Mouse (Mus musculus) midbrain, embryonic 11.5 days (tissue): ENCODE measurements around the gene Adam19. TPM values are rescaled to one million over a fixed set of nuclear protein-coding genes. Genes with fewer than 3 reads are reported as not detected.

Experiments used
- ATAC-seq: fragments of 200-750 bp; cut with Nextera tagmentation; 2 replicates; pipeline ENCODE4 v1.8.0; 2017; ENCODE audit warnings: moderate TSS enrichment, moderate library complexity; ENCODE audit not compliant: low FRiP score
- DNase-seq: peaks from one replicate; pipeline ENCODE4 v3.0.0; 2015; ENCODE audit warnings: low spot score; ENCODE audit errors: missing footprints
- H3K27ac ChIP-seq: fragments of 300-500 bp; sonication (generic); 2 replicates; pipeline ENCODE4 v1.5.1; 2014; ENCODE audit warnings: low read depth, low read length
- H3K27me3 ChIP-seq: fragments of 300-500 bp; sonication (generic); 2 replicates; pipeline ENCODE4 v1.6.1; 2014; ENCODE audit warnings: mild to moderate bottlenecking, low read length, moderate library complexity, mixed read lengths; ENCODE audit not compliant: control insufficient read depth, insufficient read depth
- H3K36me3 ChIP-seq: fragments of 300-500 bp; sonication (generic); 2 replicates; pipeline ENCODE4 v1.6.1; 2014; ENCODE audit warnings: mild to moderate bottlenecking, low read length, moderate library complexity, mixed read lengths; ENCODE audit not compliant: control insufficient read depth, insufficient read depth
- H3K4me1 ChIP-seq: fragments of 300-500 bp; sonication (generic); 2 replicates; pipeline ENCODE4 v1.6.1; 2014; ENCODE audit warnings: low read length; ENCODE audit not compliant: control insufficient read depth, insufficient read depth
- H3K4me2 ChIP-seq: fragments of 300-500 bp; sonication (generic); 2 replicates; pipeline ENCODE4 v1.6.1; 2014; ENCODE audit warnings: mild to moderate bottlenecking, moderate library complexity
- H3K4me3 ChIP-seq: fragments of 300-500 bp; sonication (generic); 2 replicates; pipeline ENCODE4 v1.5.1; 2014; ENCODE audit warnings: low read depth, low read length
- H3K9ac ChIP-seq: fragments of 300-500 bp; sonication (generic); 2 replicates; pipeline ENCODE4 v1.6.1; 2014; ENCODE audit warnings: low read length
- H3K9me3 ChIP-seq: fragments of 300-500 bp; sonication (generic); 2 replicates; pipeline ENCODE4 v1.6.1; 2016; ENCODE audit warnings: low read length; ENCODE audit not compliant: control insufficient read depth
- WGBS: fragments of 180-500 bp; shearing (Covaris S2); extraction: QIAGEN DNeasy Blood & Tissue Kit; methylation state at CpG from one replicate; pipeline ENCODE4 v1.1.7; 2014; 5-methylcytosine and 5-hydroxymethylcytosine counted together
- polyA plus RNA-seq: library from polyadenylated mRNA; unstranded; fragments of >200 nt; fragmentation: Nextera tagmentation; extraction: Ambion mirVana; gene quantifications from 2 replicates; pipeline ENCODE4 v1.2.1, GENCODE M21; 2014

Gene Adam19
- polyA plus RNA-seq, 1 experiment from 2014 or later = 6.1 TPM

- no peak overlapping the region for H3K4me3 ChIP-seq
- no peak overlapping the region for H3K27ac ChIP-seq
- H3K9me3 ChIP-seq = no peaks in the 10 kb centered on the region
- no peak overlapping the region for H3K9ac ChIP-seq
- 76% methylated on average over 5 of the region's 5 CpGs for WGBS
- DNase-seq (peak; percentile 45), ATAC-seq (no peak)
- H3K4me2 ChIP-seq = no peak overlapping the region
- H3K27me3 ChIP-seq = peaks cover 2% of the 10 kb centered on the region; the same call in 1 of the 2 replicates
- peaks cover 9% of the 10 kb centered on the region for H3K4me1 ChIP-seq
- H3K36me3 ChIP-seq = no peaks in the 10 kb centered on the region
Observed at GRCm38 (mm10) chr11:46060651-46061020, 4.8 kb downstream of the Adam19 start.

DNA sequence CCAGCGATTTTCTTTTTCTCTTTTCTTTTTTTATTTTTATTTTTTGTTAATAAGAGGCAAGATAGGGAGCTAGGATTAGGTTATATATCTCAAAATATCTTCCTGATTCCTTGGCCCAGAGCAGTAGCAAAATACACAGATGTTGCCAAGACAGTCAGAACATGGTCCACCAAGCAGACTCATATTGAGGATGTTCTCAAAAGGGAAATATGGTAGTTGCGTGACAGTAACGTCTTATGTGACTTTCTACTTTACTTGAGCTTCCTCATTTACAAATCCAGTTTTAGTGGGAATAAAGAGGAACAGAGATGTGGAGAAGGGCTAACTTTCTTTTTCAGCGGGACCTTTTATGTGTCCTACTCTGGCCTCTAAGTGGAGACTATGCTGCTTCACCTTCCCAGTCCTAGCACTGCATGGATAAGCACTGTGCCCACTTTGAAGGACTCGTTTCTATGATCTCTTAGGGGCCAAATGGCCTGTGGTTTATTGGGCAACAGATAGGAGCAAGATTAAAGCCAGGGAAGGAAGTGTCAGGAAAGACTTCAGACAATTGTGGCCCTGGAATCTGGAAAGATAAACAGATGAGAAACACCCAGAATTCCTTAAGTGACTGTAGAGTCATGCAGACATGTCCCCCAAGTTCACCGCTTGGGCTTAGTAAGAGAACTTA lies 6.1 kb downstream of the Adam19 start:
- Histone ChIP-seq H3K27me3 (peaks cover under 1% of the 10 kb centered on the region; the same call in 1 of the 2 replicates), H3K27ac (no peak overlapping the region), H3K9ac (no peak overlapping the region), H3K4me2 (no peak overlapping the region), H3K4me1 (peaks cover 9% of the 10 kb centered on the region; the same call in 1 of the 2 replicates), H3K36me3 (no peaks in the 10 kb centered on the region), H3K9me3 (no peaks in the 10 kb centered on the region), H3K4me3 (no peak overlapping the region)
- DNase-seq (peak; percentile 73), ATAC-seq (no peak)
- 79% methylated on average over 6 of the region's 6 CpGs for WGBS

DNA sequence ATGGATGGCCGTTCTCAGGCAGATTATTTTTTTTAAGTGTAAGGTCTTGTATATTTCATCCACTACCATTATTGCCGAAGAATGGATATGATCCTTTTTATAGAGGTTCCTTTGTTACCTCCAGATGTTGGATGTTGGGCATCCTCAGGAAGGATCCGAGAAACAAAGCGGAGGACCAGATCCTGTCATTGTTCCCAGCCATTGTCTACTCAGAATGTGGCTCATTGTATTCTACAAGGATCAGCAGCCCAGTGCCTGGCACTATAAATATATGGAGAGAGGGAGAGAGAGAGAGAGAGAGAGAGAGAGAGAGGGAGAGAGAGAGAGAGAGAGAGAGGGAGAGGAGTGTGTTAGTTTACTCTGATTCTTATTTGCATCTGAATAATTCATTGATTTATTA lies 6.8 kb downstream of the Adam19 start:
- Histone ChIP-seq H3K9me3 (no peaks in the 10 kb centered on the region), H3K4me3 (no peak overlapping the region), H3K4me1 (peaks cover 5% of the 10 kb centered on the region; the same call in 1 of the 2 replicates), H3K4me2 (no peak overlapping the region), H3K36me3 (no peaks in the 10 kb centered on the region), H3K27me3 (no peaks in the 10 kb centered on the region), H3K27ac (no peak overlapping the region), H3K9ac (no peak overlapping the region)
- no peak for ATAC-seq
- DNase-seq = no peak
- WGBS = 54% methylated on average over 4 of the region's 4 CpGs

- Histone ChIP-seq H3K27ac (no peak overlapping the region), H3K4me3 (no peak overlapping the region), H3K9me3 (no peaks in the 10 kb centered on the region), H3K36me3 (no peaks in the 10 kb centered on the region), H3K4me1 (peaks cover 5% of the 10 kb centered on the region; the same call in 1 of the 2 replicates), H3K4me2 (no peak overlapping the region), H3K27me3 (no peaks in the 10 kb centered on the region), H3K9ac (no peak overlapping the region)
- DNase-seq = peak; percentile 62
- WGBS = 67% methylated on average over 9 of the region's 9 CpGs
- no peak for ATAC-seq
Observed at GRCm38 (mm10) chr11:46062993-46063731, 7.4 kb downstream of the Adam19 start.

GRCm38 (mm10) chr11:46064767-46065166 lies 9.0 kb downstream of the Adam19 start:
- Histone ChIP-seq H3K36me3 (no peaks in the 10 kb centered on the region), H3K4me1 (peaks cover 9% of the 10 kb centered on the region), H3K27me3 (no peaks in the 10 kb centered on the region), H3K4me2 (no peak overlapping the region), H3K9ac (no peak overlapping the region), H3K27ac (peak overlapping the region; percentile 5; the same call in 1 of the 2 replicates), H3K9me3 (no peaks in the 10 kb centered on the region), H3K4me3 (no peak overlapping the region)
- DNase-seq = peak; percentile 51
- WGBS = 68% methylated on average over 8 of the region's 8 CpGs
- no peak for ATAC-seq

DNA sequence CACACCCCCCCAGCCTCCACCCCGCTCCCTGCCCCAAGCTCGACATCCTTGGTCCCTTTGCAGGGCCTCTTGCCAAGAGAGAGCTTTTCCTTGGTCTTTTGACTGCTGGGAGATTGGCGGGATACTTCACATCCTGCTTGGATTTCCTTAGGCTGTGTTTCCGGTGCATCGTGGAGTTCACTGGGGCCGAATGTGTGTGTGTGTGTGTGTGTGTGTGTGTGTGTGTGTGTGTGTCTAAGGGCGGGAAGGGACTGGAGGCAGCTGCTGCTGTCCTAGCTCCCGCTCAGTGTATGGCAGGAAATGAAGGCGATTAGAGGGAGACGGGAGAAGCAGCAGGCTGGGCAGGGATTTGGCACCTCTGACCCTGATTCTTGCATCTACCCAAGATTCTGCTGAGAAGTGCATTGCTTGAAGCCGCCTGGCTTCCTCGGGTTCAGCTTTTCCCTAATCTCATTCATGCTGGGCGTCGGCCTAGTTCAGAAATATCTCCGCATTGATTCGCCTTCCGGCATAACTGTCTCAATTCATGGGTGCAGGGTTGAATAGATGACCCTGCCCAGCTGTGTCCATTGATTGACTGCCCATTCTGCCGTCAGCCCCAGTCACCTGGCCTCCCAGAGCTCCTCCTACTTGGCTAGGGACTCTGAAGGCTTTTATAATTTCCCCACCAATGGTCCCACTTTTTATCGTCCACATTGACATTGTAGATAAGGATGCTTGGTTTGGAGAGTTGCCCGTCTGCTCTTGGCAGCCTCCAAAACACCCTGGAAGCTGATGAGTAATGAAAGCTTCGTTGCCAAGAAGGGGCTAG lies 9.6 kb downstream of the Adam19 start:
- no peak overlapping the region for H3K4me3 ChIP-seq
- ATAC-seq (peak; percentile 63), DNase-seq (peak; percentile 83)
- H3K27me3 ChIP-seq = no peaks in the 10 kb centered on the region
- WGBS = 62% methylated on average over 21 of the region's 21 CpGs
- no peaks in the 10 kb centered on the region for H3K9me3 ChIP-seq
- H3K4me1 ChIP-seq = peaks cover 13% of the 10 kb centered on the region
- H3K36me3 ChIP-seq = no peaks in the 10 kb centered on the region
- H3K4me2 ChIP-seq = no peak overlapping the region
- H3K27ac ChIP-seq = peak overlapping the region; percentile 5; the same call in 1 of the 2 replicates
- H3K9ac ChIP-seq = no peak overlapping the region

DNA sequence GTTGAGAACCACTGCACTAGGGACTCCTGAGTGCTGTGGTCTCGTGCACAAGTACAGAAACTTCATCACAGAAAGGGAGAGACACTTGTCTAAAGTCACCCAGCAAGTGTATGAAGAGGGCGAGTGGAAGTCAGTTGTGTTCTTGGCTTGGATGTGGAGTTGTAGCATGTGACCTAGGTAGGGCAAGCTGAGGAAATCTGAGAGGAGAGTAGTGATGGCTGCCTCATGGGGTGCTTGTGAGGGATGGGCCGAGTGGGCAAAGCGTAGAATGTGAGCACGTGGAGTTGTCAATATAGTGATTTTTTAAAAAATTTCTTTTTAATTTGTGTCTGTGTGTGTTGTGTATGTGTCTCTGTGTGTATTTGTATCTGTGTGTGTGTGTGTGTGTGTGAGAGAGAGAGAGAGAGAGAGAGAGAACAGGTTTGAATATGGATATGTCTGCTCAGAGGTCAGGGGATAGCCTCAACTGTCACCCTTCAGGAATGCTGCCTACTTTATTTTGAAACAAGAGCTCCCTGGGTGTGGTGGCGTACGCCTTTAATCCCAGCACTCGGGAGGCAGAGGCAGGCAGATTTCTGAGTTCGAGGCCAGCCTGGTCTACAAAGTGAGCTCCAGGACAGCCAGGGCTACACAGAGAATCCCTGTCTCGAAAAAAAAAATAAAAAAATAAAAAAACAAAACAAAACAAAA lies 11.7 kb downstream of the Adam19 start:
- no peak overlapping the region for H3K27ac ChIP-seq
- peak; percentile 23 for DNase-seq
- H3K9ac ChIP-seq = no peak overlapping the region
- no peak for ATAC-seq
- H3K4me1 ChIP-seq = peaks cover 13% of the 10 kb centered on the region
- H3K36me3 ChIP-seq = no peaks in the 10 kb centered on the region
- H3K27me3 ChIP-seq = no peaks in the 10 kb centered on the region
- H3K4me2 ChIP-seq = no peak overlapping the region
- WGBS = 86% methylated on average over 10 of the region's 10 CpGs
- H3K4me3 ChIP-seq = no peak overlapping the region
- H3K9me3 ChIP-seq = no peaks in the 10 kb centered on the region

- Histone ChIP-seq H3K4me2 (no peak overlapping the region), H3K27ac (no peak overlapping the region; the same call in 1 of the 2 replicates), H3K9me3 (no peaks in the 10 kb centered on the region), H3K36me3 (no peaks in the 10 kb centered on the region), H3K27me3 (no peaks in the 10 kb centered on the region), H3K9ac (no peak overlapping the region), H3K4me3 (no peak overlapping the region), H3K4me1 (peaks cover 13% of the 10 kb centered on the region)
- peak; percentile 85 for DNase-seq
- ATAC-seq = no peak
- WGBS = 36% methylated on average over 12 of the region's 12 CpGs
Observed at GRCm38 (mm10) chr11:46068756-46069407, 13.1 kb downstream of the Adam19 start.
